Mouse (Mus musculus): ENCODE data around the gene Aqp12. TPM values are rescaled to one million over a fixed set of nuclear protein-coding genes. Genes with fewer than 3 reads are reported as not detected.

Gene Aqp12
- polyA plus RNA-seq, 1 experiment from 2014 or later, result 3.0 TPM

GRCm38 (mm10) chr1:93026600-93026999, 20.5 kb downstream of the Aqp12 start:
- Histone ChIP-seq H3K9ac (no peak overlapping the region), H3K9me3 (no peaks in the 10 kb centered on the region; the same call in 1 of the 2 replicates), H3K4me2 (replicated peaks) (no peak overlapping the region), H3K27me3 (replicated peaks) (no peaks in the 10 kb centered on the region), H3K4me1 (replicated peaks) (no peaks in the 10 kb centered on the region), H3K36me3 (no peaks in the 10 kb centered on the region), H3K4me3 (replicated peaks) (no peak overlapping the region), H3K27ac (no peak overlapping the region)
- 82% methylated on average over 8 of the region's 8 CpGs for WGBS
- ATAC-seq, result no peak

GRCm38 (mm10) chr1:93029387-93029786, 23.3 kb downstream of the Aqp12 start:
- Histone ChIP-seq H3K27ac (no peak overlapping the region), H3K4me2 (replicated peaks) (no peak overlapping the region), H3K9ac (no peak overlapping the region), H3K4me3 (replicated peaks) (no peak overlapping the region), H3K4me1 (replicated peaks) (no peaks in the 10 kb centered on the region), H3K9me3 (no peaks in the 10 kb centered on the region; the same call in 1 of the 2 replicates), H3K27me3 (replicated peaks) (no peaks in the 10 kb centered on the region), H3K36me3 (no peaks in the 10 kb centered on the region)
- ATAC-seq, result no peak
- WGBS, result 94% methylated on average over 10 of the region's 10 CpGs

GRCm38 (mm10) chr1:93030060-93030459, 23.9 kb downstream of the Aqp12 start:
- Histone ChIP-seq H3K4me2 (replicated peaks) (no peak overlapping the region), H3K27me3 (replicated peaks) (no peaks in the 10 kb centered on the region), H3K4me3 (replicated peaks) (no peak overlapping the region), H3K9ac (no peak overlapping the region), H3K27ac (no peak overlapping the region), H3K4me1 (replicated peaks) (no peaks in the 10 kb centered on the region), H3K36me3 (no peaks in the 10 kb centered on the region), H3K9me3 (no peaks in the 10 kb centered on the region; the same call in 1 of the 2 replicates)
- 62% methylated on average over 2 of the region's 2 CpGs for WGBS
- no peak for ATAC-seq

- Histone ChIP-seq H3K4me2 (replicated peaks) (no peak overlapping the region), H3K4me3 (replicated peaks) (no peak overlapping the region), H3K9ac (no peak overlapping the region), H3K27ac (no peak overlapping the region), H3K27me3 (replicated peaks) (no peaks in the 10 kb centered on the region), H3K9me3 (no peaks in the 10 kb centered on the region; the same call in 1 of the 2 replicates), H3K4me1 (replicated peaks) (no peaks in the 10 kb centered on the region), H3K36me3 (no peaks in the 10 kb centered on the region)
- WGBS, result 82% methylated on average over 3 of the region's 3 CpGs
- ATAC-seq, result no peak
Measured at GRCm38 (mm10) chr1:93031199-93031598, 25.1 kb downstream of the Aqp12 start.

GRCm38 (mm10) chr1:93033989-93034388, 27.9 kb downstream of the Aqp12 start:
- H3K4me3 ChIP-seq (replicated peaks), result no peak overlapping the region
- H3K4me1 ChIP-seq (replicated peaks), result no peaks in the 10 kb centered on the region
- no peak overlapping the region for H3K27ac ChIP-seq
- H3K9ac ChIP-seq, result no peak overlapping the region
- no peak overlapping the region for H3K4me2 ChIP-seq (replicated peaks)
- no peaks in the 10 kb centered on the region; the same call in 1 of the 2 replicates for H3K9me3 ChIP-seq
- ATAC-seq, result no peak
- WGBS, result 50% methylated on average over 8 of the region's 8 CpGs
- no peaks in the 10 kb centered on the region for H3K36me3 ChIP-seq
- H3K27me3 ChIP-seq (replicated peaks), result no peaks in the 10 kb centered on the region

- no peaks in the 10 kb centered on the region for H3K27me3 ChIP-seq (replicated peaks)
- no peaks in the 10 kb centered on the region for H3K9me3 ChIP-seq
- no peak overlapping the region for H3K27ac ChIP-seq
- H3K36me3 ChIP-seq, result no peaks in the 10 kb centered on the region
- 74% methylated on average over 4 of the region's 4 CpGs for WGBS
- H3K4me2 ChIP-seq (replicated peaks), result no peak overlapping the region
- no peak overlapping the region for H3K4me3 ChIP-seq (replicated peaks)
- ATAC-seq, result no peak
- H3K4me1 ChIP-seq (replicated peaks), result no peaks in the 10 kb centered on the region
- no peak overlapping the region for H3K9ac ChIP-seq
Measured at GRCm38 (mm10) chr1:93035981-93036380, 29.8 kb downstream of the Aqp12 start.

GRCm38 (mm10) chr1:93046153-93046789, 40.1 kb downstream of the Aqp12 start:
- H3K36me3 ChIP-seq, result no peaks in the 10 kb centered on the region
- H3K9ac ChIP-seq, result no peak overlapping the region
- no peaks in the 10 kb centered on the region for H3K9me3 ChIP-seq
- 82% methylated on average over 10 of the region's 10 CpGs for WGBS
- H3K27me3 ChIP-seq (replicated peaks), result no peaks in the 10 kb centered on the region
- no peak overlapping the region for H3K4me2 ChIP-seq (replicated peaks)
- H3K4me1 ChIP-seq (replicated peaks), result no peaks in the 10 kb centered on the region
- no peak overlapping the region for H3K4me3 ChIP-seq (replicated peaks)
- no peak for ATAC-seq
- H3K27ac ChIP-seq, result no peak overlapping the region

GRCm38 (mm10) chr1:93050071-93050470, 43.9 kb downstream of the Aqp12 start:
- Histone ChIP-seq H3K9me3 (no peaks in the 10 kb centered on the region), H3K4me1 (replicated peaks) (no peaks in the 10 kb centered on the region), H3K36me3 (no peaks in the 10 kb centered on the region), H3K9ac (no peak overlapping the region), H3K27me3 (replicated peaks) (no peaks in the 10 kb centered on the region), H3K27ac (no peak overlapping the region), H3K4me3 (replicated peaks) (no peak overlapping the region), H3K4me2 (replicated peaks) (no peak overlapping the region)
- no peak for ATAC-seq
- 80% methylated on average over 3 of the region's 3 CpGs for WGBS

GRCm38 (mm10) chr1:93051124-93051833, 45.1 kb downstream of the Aqp12 start:
- no peaks in the 10 kb centered on the region for H3K4me1 ChIP-seq (replicated peaks)
- ATAC-seq, result no peak
- no peak overlapping the region for H3K4me2 ChIP-seq (replicated peaks)
- 35% methylated on average over 22 of the region's 23 CpGs for WGBS
- no peaks in the 10 kb centered on the region for H3K9me3 ChIP-seq
- H3K27ac ChIP-seq, result no peak overlapping the region
- no peak overlapping the region for H3K4me3 ChIP-seq (replicated peaks)
- no peaks in the 10 kb centered on the region for H3K27me3 ChIP-seq (replicated peaks)
- H3K9ac ChIP-seq, result no peak overlapping the region
- no peaks in the 10 kb centered on the region for H3K36me3 ChIP-seq

Other genes starting within 250 kb of the Aqp12 start
- gene Gpc1, start 174.7 kb upstream of the Aqp12 start, polyA plus RNA-seq (2015; fragmentation: Nextera tagmentation; extraction: Ambion mirVana), result 36.8 and 37.7 TPM in 2 replicates
- 0.16 and 0.34 TPM in 2 replicates for gene Ankmy1, start 103.4 kb upstream of the Aqp12 start, polyA plus RNA-seq (2015; fragmentation: Nextera tagmentation; extraction: Ambion mirVana)
- gene Dusp28, start 99.4 kb upstream of the Aqp12 start, polyA plus RNA-seq (2015; fragmentation: Nextera tagmentation; extraction: Ambion mirVana), result 14.1 and 14.7 TPM in 2 replicates
- gene Rnpepl1, start 95.6 kb upstream of the Aqp12 start, polyA plus RNA-seq (2015; fragmentation: Nextera tagmentation; extraction: Ambion mirVana), result 40.6 and 56.1 TPM in 2 replicates
- 28.2 and 34.4 TPM in 2 replicates for gene Capn10, start 72.0 kb upstream of the Aqp12 start, polyA plus RNA-seq (2015; fragmentation: Nextera tagmentation; extraction: Ambion mirVana)
- gene Gpr35, start 55.5 kb upstream of the Aqp12 start, polyA plus RNA-seq (2015; fragmentation: Nextera tagmentation; extraction: Ambion mirVana), result 8.9 and 9.1 TPM in 2 replicates
- 18.3 and 21.4 TPM in 2 replicates for gene Kif1a, start 95.6 kb downstream of the Aqp12 start, polyA plus RNA-seq (2015; fragmentation: Nextera tagmentation; extraction: Ambion mirVana)
- gene Agxt, start 128.9 kb downstream of the Aqp12 start, polyA plus RNA-seq (2015; fragmentation: Nextera tagmentation; extraction: Ambion mirVana), result 0.59 and 0.62 TPM in 2 replicates
- 8.7 and 10.4 TPM in 2 replicates for gene 2310007B03Rik, start 154.6 kb downstream of the Aqp12 start, polyA plus RNA-seq (2015; fragmentation: Nextera tagmentation; extraction: Ambion mirVana)
- gene Crocc2, start 162.4 kb downstream of the Aqp12 start, polyA plus RNA-seq (2015; fragmentation: Nextera tagmentation; extraction: Ambion mirVana), result 0.04 and 0.13 TPM in 2 replicates
- gene Sned1, start 229.5 kb downstream of the Aqp12 start, polyA plus RNA-seq (2015; fragmentation: Nextera tagmentation; extraction: Ambion mirVana), result 2.8 and 4.4 TPM in 2 replicates